Mouse (Mus musculus): ENCODE results near the gene Fgfr1op2. TPM values are rescaled to one million over a fixed set of nuclear protein-coding genes. Genes with fewer than 3 reads are reported as not detected.

Gene Fgfr1op2
- polyA plus RNA-seq, 2 experiments from 2014 or later, result 94.8 to 109 TPM

DNA sequence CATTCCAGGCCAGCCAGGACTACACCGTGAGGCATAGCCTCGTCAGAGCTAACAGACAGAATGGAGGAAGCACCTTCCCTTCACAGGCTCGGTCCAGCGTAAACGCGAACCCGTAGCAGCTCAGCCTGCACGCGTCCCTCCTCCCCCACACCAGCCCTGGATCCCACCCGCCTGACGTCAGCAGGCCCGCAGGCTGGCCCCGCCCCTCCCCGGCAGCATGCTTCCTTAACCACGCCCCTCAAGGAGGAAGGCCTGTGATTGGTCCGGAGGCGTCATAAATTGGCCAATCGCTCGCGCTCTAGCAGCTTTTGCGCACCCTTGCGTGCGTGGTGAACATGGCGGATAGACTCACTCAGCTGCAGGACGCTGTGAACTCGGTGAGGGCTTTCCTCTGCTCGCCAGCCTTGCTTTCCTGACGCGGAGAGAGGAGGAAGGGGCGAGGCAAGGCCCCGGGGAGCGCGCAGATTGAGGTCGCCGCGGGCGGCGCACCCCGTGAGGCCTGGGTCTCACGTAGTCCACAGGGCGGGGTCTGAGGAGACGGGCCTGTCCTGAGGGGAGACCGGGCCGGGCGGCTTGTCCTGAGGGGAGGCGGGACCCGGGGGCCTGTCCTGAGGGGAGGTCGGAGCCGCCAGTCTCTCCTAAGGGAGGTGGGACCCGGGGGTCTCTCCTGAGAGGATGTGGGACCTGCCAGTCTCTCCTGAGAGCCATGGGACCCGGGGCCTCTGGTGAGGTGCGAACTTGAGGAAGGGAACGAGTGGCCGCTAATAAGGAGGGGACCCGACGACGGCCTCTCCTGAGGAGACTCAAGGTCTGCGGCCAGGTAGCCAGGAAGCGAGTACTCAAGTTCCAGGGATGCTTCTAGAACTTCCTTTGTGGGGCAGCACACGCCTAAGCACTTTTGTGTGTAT lies 65.5 kb downstream of the Fgfr1op2 start, which contains the start of the genes Med21 and Tm7sf3:
Med21 (plus strand) TSS at position 272 of the 908 bp plus-strand sequence.
Tm7sf3 (minus strand) TSS at position 549 of the 908 bp plus-strand sequence.
- ATAC-seq, result peak; percentile 96

DNA sequence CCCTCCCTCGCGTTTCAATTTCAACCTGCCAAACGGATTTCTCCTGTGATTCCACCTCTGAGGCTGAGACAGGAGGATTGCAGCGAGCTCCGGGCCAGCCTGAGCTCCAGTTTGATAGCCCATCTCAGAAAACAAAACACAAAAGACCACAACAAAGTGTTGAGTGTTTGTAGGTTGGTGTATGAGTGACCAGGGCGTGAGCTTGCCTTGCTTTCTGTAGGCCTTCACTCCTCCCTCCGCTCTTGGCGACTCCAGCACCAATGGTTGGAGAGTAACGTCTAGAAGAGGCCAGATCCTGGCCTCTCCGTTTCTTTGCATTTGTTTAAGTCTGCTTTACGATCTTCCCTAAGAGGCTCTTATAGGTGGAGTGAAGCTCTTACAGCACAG lies 66.2 kb downstream of the Fgfr1op2 start:
- ATAC-seq, result no peak

Other genes with a start within 250 kb of the Fgfr1op2 start
- gene Itpr2, start 75.0 kb upstream of the Fgfr1op2 start, polyA plus RNA-seq (2017; shearing (Covaris generic)), result 10 to 100 TPM; 69.2 to 77.7 TPM
- 10 to 100 TPM; 63.2 to 79.5 TPM for gene Ints13, start 632 bp downstream of the Fgfr1op2 start, polyA plus RNA-seq (2017; shearing (Covaris generic))
- gene Med21, start 65.3 kb downstream of the Fgfr1op2 start, polyA plus RNA-seq (2017; shearing (Covaris generic)), result 10 to 100 TPM; 66.6 to 70.2 TPM
- 1 to 10 TPM; 2.5 to 4.7 TPM for gene Tm7sf3, start 65.6 kb downstream of the Fgfr1op2 start, polyA plus RNA-seq (2017; shearing (Covaris generic))
- gene Stk38l, start 147.8 kb downstream of the Fgfr1op2 start, polyA plus RNA-seq (2017; shearing (Covaris generic)), result 10 to 100 TPM; 17.6 to 23.5 TPM
- 10 to 100 TPM; 10.0 to 20.1 TPM for gene Arntl2, start 218.9 kb downstream of the Fgfr1op2 start, polyA plus RNA-seq (2017; shearing (Covaris generic))

All from activated CD4-positive, CD25-positive, alpha-beta regulatory T cell, adult 4 months (primary cell).